Mouse (Mus musculus): ENCODE results near the gene Sh2d7. TPM values are rescaled to one million over a fixed set of nuclear protein-coding genes. Genes with fewer than 3 reads are reported as not detected.
A peak's percentile ranks its signal among the peaks of the same experiment; 100 is the strongest.

Sh2d7 gene
- polyA plus RNA-seq, 1 experiment from 2014 or later = not detected

DNA sequence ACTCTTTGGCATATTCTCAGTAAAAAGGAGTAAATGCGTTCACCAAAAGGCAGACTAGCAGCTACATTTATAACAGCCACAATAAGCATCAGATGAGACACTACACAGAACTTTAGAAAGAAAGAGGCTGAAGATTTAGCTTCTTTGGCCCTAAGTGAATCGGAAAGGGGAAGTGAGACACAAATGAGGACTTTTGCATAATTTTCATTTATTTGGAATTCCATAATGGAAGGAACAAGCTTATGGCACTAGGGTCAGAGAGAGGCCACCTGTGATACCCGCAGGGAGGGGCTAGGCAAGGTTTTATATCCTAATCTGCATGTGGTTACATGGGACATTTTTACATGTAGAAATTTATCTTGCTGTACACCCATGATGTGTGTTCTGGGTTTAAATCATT lies 1.3 kb upstream of the Sh2d7 start:
- Histone ChIP-seq H3K9ac (ENCODE audit: low read depth, low read length) (no peak overlapping the region), H3K27ac (no peak overlapping the region), H3K4me2 (ENCODE audit: low read length) (no peak overlapping the region), H3K4me3 (replicated peaks; ENCODE audit: low read depth, low read length) (no peak overlapping the region), H3K36me3 (ENCODE audit: insufficient read depth, low read length) (no peaks in the 10 kb centered on the region), H3K9me3 (replicated peaks; ENCODE audit: low read length) (no peaks in the 10 kb centered on the region), H3K27me3 (ENCODE audit: insufficient read depth, low read length) (no peaks in the 10 kb centered on the region), H3K4me1 (replicated peaks; ENCODE audit: insufficient read depth, low read length) (no peaks in the 10 kb centered on the region)
- no peak for TF ChIP-seq CTCF (IDR thresholded peaks at IDR 0.05; ENCODE audit: low read depth)
- WGBS = 77% methylated on average over 3 of the region's 3 CpGs
- DNase-seq (ENCODE audit: low spot score) (no peak), ATAC-seq (replicated peaks; ENCODE audit: low FRiP score, low read depth) (no peak)

DNA sequence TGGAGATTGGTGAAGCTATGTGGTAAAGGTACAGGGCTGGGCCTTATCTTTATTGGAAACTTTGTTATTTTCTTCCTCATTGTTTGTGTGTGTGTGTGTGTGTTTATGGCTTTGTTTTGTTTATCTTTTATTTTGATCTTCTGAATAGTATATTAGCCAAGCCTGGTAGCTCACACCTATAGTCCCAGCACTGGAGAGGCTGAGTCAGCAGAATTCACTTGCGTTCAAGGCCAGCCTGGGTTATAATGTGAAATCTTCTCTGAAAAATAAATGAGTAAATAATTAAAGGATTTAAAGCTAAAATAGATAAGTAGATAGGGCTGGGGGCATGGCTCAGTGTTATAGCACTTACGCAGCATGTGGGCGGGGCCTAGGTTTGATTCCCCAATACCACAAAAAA lies 540 bp upstream of the Sh2d7 start:
- TF ChIP-seq CTCF (IDR thresholded peaks at IDR 0.05; ENCODE audit: low read depth) = no peak
- H3K27ac ChIP-seq = no peak overlapping the region
- H3K4me1 ChIP-seq (replicated peaks; ENCODE audit: insufficient read depth, low read length) = no peaks in the 10 kb centered on the region
- H3K36me3 ChIP-seq (ENCODE audit: insufficient read depth, low read length) = no peaks in the 10 kb centered on the region
- H3K9me3 ChIP-seq (replicated peaks; ENCODE audit: low read length) = no peaks in the 10 kb centered on the region
- H3K4me2 ChIP-seq (ENCODE audit: low read length) = no peak overlapping the region
- no peaks in the 10 kb centered on the region for H3K27me3 ChIP-seq (ENCODE audit: insufficient read depth, low read length)
- H3K4me3 ChIP-seq (replicated peaks; ENCODE audit: low read depth, low read length) = no peak overlapping the region
- DNase-seq (ENCODE audit: low spot score) (no peak), ATAC-seq (replicated peaks; ENCODE audit: low FRiP score, low read depth) (no peak)
- 88% methylated on average over 3 of the region's 3 CpGs for WGBS
- no peak overlapping the region for H3K9ac ChIP-seq (ENCODE audit: low read depth, low read length)

DNA sequence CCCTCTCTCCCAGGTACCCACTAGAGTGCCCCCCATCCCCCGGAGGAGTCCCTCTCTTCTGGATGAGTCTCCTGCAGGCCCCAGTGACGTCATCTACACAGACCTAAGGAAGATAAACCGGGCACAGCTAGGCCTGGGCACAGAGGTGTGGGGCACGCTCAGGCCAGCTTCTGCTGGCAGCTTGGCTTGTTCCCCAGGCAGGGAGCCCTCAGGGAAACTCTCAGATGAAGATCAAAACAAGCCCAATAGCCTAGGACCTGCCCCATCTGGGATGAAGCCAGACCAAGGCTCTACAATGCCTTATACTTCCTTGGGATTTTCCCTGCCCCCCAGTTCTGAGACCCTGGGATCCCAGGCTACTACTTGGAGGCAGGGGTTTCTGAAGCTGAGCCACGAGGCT lies 2.0 kb downstream of the Sh2d7 start:
- Histone ChIP-seq H3K27me3 (ENCODE audit: insufficient read depth, low read length) (no peaks in the 10 kb centered on the region), H3K4me1 (replicated peaks; ENCODE audit: insufficient read depth, low read length) (no peaks in the 10 kb centered on the region), H3K9ac (ENCODE audit: low read depth, low read length) (no peak overlapping the region), H3K36me3 (ENCODE audit: insufficient read depth, low read length) (no peaks in the 10 kb centered on the region), H3K27ac (no peak overlapping the region), H3K9me3 (replicated peaks; ENCODE audit: low read length) (no peaks in the 10 kb centered on the region), H3K4me3 (replicated peaks; ENCODE audit: low read depth, low read length) (no peak overlapping the region), H3K4me2 (ENCODE audit: low read length) (no peak overlapping the region)
- ATAC-seq (replicated peaks; ENCODE audit: low FRiP score, low read depth) (no peak), DNase-seq (ENCODE audit: low spot score) (no peak)
- TF ChIP-seq CTCF (IDR thresholded peaks at IDR 0.05; ENCODE audit: low read depth) = no peak
- WGBS = 79% methylated on average over 5 of the region's 5 CpGs

DNA sequence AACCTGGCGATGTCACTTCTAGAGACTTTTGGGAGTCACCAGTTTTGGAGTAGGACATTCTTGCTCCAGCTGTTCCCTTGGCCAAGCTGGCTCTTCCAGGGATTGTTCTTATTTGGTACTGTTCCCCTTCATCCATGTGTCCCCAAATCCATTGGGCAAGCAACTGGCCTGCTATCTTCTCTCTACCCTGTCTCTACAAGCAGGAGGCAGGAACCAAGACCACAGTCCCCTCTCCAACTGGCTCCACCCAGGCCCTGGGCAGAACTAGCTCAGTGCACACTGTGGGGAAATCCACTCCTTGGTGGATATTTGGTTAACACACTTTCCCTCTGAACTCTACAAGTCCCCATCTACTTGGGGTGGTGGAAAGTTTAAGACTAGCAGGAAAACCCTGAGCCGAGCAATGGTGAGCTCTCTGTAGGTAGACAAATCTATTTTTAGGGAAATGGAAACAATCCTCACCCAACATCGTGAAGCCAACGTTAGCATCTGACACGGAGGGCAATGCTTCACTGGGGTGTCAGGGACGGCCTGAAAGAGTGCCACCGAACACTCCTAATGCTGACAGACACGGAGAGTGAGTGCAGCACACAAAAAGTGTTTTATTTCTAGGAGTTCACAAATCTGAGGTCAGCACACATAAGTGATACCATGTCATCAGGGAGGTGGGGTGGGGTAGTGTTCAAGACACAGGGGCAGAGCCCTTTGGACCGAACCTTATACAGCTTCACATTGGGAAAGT lies 5.6 kb downstream of the Sh2d7 start:
- DNase-seq (ENCODE audit: low spot score) (no peak), ATAC-seq (replicated peaks; ENCODE audit: low FRiP score, low read depth) (no peak)
- Histone ChIP-seq H3K9me3 (replicated peaks; ENCODE audit: low read length) (no peaks in the 10 kb centered on the region), H3K4me2 (ENCODE audit: low read length) (no peak overlapping the region), H3K36me3 (ENCODE audit: insufficient read depth, low read length) (no peaks in the 10 kb centered on the region), H3K27me3 (ENCODE audit: insufficient read depth, low read length) (no peaks in the 10 kb centered on the region), H3K4me3 (replicated peaks; ENCODE audit: low read depth, low read length) (no peak overlapping the region), H3K4me1 (replicated peaks; ENCODE audit: insufficient read depth, low read length) (no peaks in the 10 kb centered on the region), H3K9ac (ENCODE audit: low read depth, low read length) (no peak overlapping the region), H3K27ac (no peak overlapping the region)
- no peak for TF ChIP-seq CTCF (IDR thresholded peaks at IDR 0.05; ENCODE audit: low read depth)
- WGBS = 63% methylated on average over 9 of the region's 9 CpGs

DNA sequence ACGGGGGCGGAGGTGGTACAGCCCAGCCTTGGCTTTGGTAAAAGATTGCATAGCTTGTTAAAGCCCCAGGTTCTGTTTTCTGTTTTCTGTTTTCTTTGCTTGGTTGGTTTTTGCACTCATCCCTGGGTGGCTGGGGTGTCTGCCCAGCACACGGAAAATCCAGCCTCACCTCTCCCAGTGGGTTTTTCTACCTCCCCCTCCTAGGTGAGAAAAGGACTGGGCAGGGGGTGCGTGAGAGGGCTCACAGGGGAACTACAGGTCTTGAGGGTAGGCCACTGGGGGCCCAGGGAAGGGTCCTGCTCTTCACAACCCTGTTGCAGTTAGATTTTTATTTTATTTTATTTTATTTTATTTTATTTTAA lies 6.2 kb downstream of the Sh2d7 start:
- 83% methylated on average over 4 of the region's 4 CpGs for WGBS
- Histone ChIP-seq H3K9ac (ENCODE audit: low read depth, low read length) (no peak overlapping the region), H3K4me1 (replicated peaks; ENCODE audit: insufficient read depth, low read length) (no peaks in the 10 kb centered on the region), H3K4me2 (ENCODE audit: low read length) (no peak overlapping the region), H3K9me3 (replicated peaks; ENCODE audit: low read length) (no peaks in the 10 kb centered on the region), H3K27ac (no peak overlapping the region), H3K27me3 (ENCODE audit: insufficient read depth, low read length) (no peaks in the 10 kb centered on the region), H3K4me3 (replicated peaks; ENCODE audit: low read depth, low read length) (no peak overlapping the region), H3K36me3 (ENCODE audit: insufficient read depth, low read length) (no peaks in the 10 kb centered on the region)
- DNase-seq (ENCODE audit: low spot score) (no peak), ATAC-seq (replicated peaks; ENCODE audit: low FRiP score, low read depth) (no peak)
- no peak for TF ChIP-seq CTCF (IDR thresholded peaks at IDR 0.05; ENCODE audit: low read depth)

DNA sequence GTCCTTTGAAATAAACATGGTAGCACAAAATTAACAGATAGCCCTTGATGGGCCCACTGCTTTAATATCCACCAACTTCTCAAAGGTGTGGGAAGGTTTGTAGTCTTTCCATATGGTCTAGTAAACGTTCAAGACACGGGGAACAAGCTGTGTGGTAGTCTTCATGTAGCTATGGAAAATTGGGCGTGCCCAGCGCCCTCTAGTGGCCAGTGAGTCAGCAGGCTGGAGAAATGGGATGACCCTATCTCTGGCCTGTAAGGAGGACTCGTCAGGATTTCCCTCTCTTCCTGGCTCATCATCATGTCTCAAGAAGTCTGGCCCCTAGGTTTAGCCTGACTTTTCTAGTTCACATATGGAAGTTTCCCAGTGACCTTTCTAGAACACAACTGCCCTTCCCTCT lies 8.8 kb downstream of the Sh2d7 start:
- H3K4me2 ChIP-seq (ENCODE audit: low read length) = no peak overlapping the region
- H3K27me3 ChIP-seq (ENCODE audit: insufficient read depth, low read length) = no peaks in the 10 kb centered on the region
- no peaks in the 10 kb centered on the region for H3K9me3 ChIP-seq (replicated peaks; ENCODE audit: low read length)
- no peak overlapping the region for H3K9ac ChIP-seq (ENCODE audit: low read depth, low read length)
- DNase-seq (ENCODE audit: low spot score) (peak; percentile 45), ATAC-seq (replicated peaks; ENCODE audit: low FRiP score, low read depth) (no peak)
- WGBS = 17% methylated on average over 5 of the region's 5 CpGs
- no peak overlapping the region for H3K27ac ChIP-seq
- H3K4me1 ChIP-seq (replicated peaks; ENCODE audit: insufficient read depth, low read length) = no peaks in the 10 kb centered on the region
- no peak overlapping the region for H3K4me3 ChIP-seq (replicated peaks; ENCODE audit: low read depth, low read length)
- peak; percentile 85 for TF ChIP-seq CTCF (IDR thresholded peaks at IDR 0.05; ENCODE audit: low read depth)
- no peaks in the 10 kb centered on the region for H3K36me3 ChIP-seq (ENCODE audit: insufficient read depth, low read length)

DNA sequence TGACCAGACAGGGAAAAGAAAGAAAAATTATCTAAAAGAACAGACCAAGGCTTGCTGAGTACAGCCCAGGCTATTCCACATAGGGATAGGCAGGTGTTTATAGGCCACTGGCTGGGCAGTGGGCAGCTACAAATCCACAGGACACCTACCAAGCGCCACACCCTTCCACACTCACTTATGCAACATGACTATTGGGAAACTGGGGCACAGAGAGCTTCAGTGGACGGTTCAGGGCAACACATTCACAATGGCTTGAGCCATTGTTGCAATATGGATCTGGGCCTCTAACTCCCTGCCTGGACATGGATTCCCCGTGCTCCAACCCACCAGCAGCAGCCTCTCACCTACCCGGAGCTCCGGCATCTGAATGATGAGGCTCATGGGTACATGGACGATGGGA lies 10.6 kb downstream of the Sh2d7 start:
- Histone ChIP-seq H3K4me3 (replicated peaks; ENCODE audit: low read depth, low read length) (no peak overlapping the region), H3K36me3 (ENCODE audit: insufficient read depth, low read length) (no peaks in the 10 kb centered on the region), H3K9ac (ENCODE audit: low read depth, low read length) (no peak overlapping the region), H3K4me1 (replicated peaks; ENCODE audit: insufficient read depth, low read length) (no peaks in the 10 kb centered on the region), H3K9me3 (replicated peaks; ENCODE audit: low read length) (no peaks in the 10 kb centered on the region), H3K27ac (no peak overlapping the region), H3K4me2 (ENCODE audit: low read length) (no peak overlapping the region), H3K27me3 (ENCODE audit: insufficient read depth, low read length) (no peaks in the 10 kb centered on the region)
- no peak for DNase-seq (ENCODE audit: low spot score)
- no peak for ATAC-seq (replicated peaks; ENCODE audit: low FRiP score, low read depth)
- no peak for TF ChIP-seq CTCF (IDR thresholded peaks at IDR 0.05; ENCODE audit: low read depth)
- WGBS = 93% methylated on average over 6 of the region's 6 CpGs

All from kidney, postnatal 0 days (tissue).